Mouse (Mus musculus): ENCODE results near the gene Gm20388. TPM values are rescaled to one million over a fixed set of nuclear protein-coding genes. Genes with fewer than 3 reads are reported as not detected.

Gm20388 gene
- polyA plus RNA-seq, 1 experiment from 2014 or later = not detected

DNA sequence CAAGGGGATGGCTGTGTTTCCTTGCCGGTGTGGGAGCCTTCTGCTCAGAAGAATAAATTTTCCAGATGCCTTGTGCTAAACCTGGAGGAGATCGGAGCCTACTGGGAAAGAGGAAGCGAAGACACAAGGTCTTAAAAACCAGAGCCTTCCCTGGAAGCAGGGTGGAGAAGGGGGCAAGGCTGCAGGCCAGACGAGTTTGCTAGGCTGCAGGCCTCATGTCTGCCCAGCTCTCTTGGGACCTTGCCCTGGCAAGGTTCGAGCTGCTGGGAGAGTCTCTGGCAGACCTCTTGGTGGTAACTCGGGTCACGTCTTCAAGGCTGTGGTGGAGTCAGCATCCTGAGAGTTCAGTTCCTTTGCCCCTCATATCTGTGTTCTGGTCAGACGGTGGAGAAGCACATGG, 324.2 kb downstream of the Gm20388 start:
- Histone ChIP-seq H3K9ac (ENCODE audit: low read length) (peak overlapping the region; percentile 31; the same call in 1 of the 2 replicates), H3K4me2 (ENCODE audit: low read length) (no peak overlapping the region), H3K36me3 (ENCODE audit: control insufficient read depth, insufficient read depth, low read length) (no peaks in the 10 kb centered on the region), H3K9me3 (ENCODE audit: control insufficient read depth, low read length) (no peaks in the 10 kb centered on the region), H3K27me3 (ENCODE audit: control insufficient read depth, insufficient read depth, low read length) (peaks cover 9% of the 10 kb centered on the region), H3K27ac (replicated peaks in 1 of 2; ENCODE audit: control insufficient read depth in 1 of 2, insufficient read depth in 1 of 2, low read depth in 2 of 2, low read length in 2 of 2) (no peak overlapping the region), H3K4me3 (ENCODE audit: control insufficient read depth in 1 of 2, insufficient read depth in 1 of 2, low read depth in 1 of 2, low read length in 2 of 2) (no peak overlapping the region), H3K4me1 (ENCODE audit: control insufficient read depth in 2 of 2, insufficient read depth in 2 of 2, low read length in 2 of 2) (peaks cover 29 to 41% of the 10 kb centered on the region in 2 experiments)
- no peak for ATAC-seq (ENCODE audit: insufficient number of reproducible peaks, insufficient read depth, low FRiP score, low read depth)
- WGBS = 54% methylated on average over 8 of the region's 8 CpGs

DNA sequence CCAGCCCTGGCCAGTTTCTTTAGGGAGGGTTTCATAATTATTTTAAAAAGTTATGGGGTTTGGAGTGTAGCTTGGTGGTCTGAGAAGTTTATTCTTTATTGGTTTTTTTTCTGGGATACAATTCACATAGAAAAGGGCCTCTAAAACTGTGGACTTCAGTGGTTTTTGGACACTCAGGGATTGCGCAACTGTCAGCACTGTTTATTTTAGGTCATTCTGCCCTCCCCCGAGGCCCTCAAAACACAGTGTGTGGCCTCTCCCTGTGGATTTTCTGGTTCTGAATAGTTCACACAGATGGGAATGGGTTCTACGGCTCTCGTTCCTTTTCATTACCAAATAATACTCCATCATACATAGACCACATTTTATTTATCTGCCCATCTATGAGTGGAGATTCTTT, 332.6 kb downstream of the Gm20388 start:
- ATAC-seq (ENCODE audit: insufficient number of reproducible peaks, insufficient read depth, low FRiP score, low read depth) = no peak
- Histone ChIP-seq H3K4me2 (ENCODE audit: low read length) (no peak overlapping the region), H3K36me3 (ENCODE audit: control insufficient read depth, insufficient read depth, low read length) (no peaks in the 10 kb centered on the region), H3K27me3 (ENCODE audit: control insufficient read depth, insufficient read depth, low read length) (no peaks in the 10 kb centered on the region), H3K9me3 (ENCODE audit: control insufficient read depth, low read length) (peaks cover 7% of the 10 kb centered on the region), H3K27ac (replicated peaks in 1 of 2; ENCODE audit: control insufficient read depth in 1 of 2, insufficient read depth in 1 of 2, low read depth in 2 of 2, low read length in 2 of 2) (no peak overlapping the region), H3K4me1 (ENCODE audit: control insufficient read depth in 2 of 2, insufficient read depth in 2 of 2, low read length in 2 of 2) (no peaks in the 10 kb centered on the region), H3K4me3 (ENCODE audit: control insufficient read depth in 1 of 2, insufficient read depth in 1 of 2, low read depth in 1 of 2, low read length in 2 of 2) (no peak overlapping the region), H3K9ac (ENCODE audit: low read length) (no peak overlapping the region)
- 90% methylated on average over 4 of the region's 4 CpGs for WGBS

GRCm38 (mm10) chr8:120243916-120244451, 333.3 kb downstream of the Gm20388 start:
- ATAC-seq (ENCODE audit: insufficient number of reproducible peaks, insufficient read depth, low FRiP score, low read depth) = no peak
- no peak overlapping the region for H3K27ac ChIP-seq (replicated peaks in 1 of 2; ENCODE audit: control insufficient read depth in 1 of 2, insufficient read depth in 1 of 2, low read depth in 2 of 2, low read length in 2 of 2)
- 89% methylated on average over 5 of the region's 5 CpGs for WGBS
- H3K36me3 ChIP-seq (ENCODE audit: control insufficient read depth, insufficient read depth, low read length) = no peaks in the 10 kb centered on the region
- H3K9me3 ChIP-seq (ENCODE audit: control insufficient read depth, low read length) = peaks cover 7% of the 10 kb centered on the region
- no peaks in the 10 kb centered on the region for H3K27me3 ChIP-seq (ENCODE audit: control insufficient read depth, insufficient read depth, low read length)
- no peak overlapping the region for H3K9ac ChIP-seq (ENCODE audit: low read length)
- no peaks in the 10 kb centered on the region for H3K4me1 ChIP-seq (ENCODE audit: control insufficient read depth in 2 of 2, insufficient read depth in 2 of 2, low read length in 2 of 2)
- H3K4me2 ChIP-seq (ENCODE audit: low read length) = no peak overlapping the region
- no peak overlapping the region for H3K4me3 ChIP-seq (ENCODE audit: control insufficient read depth in 1 of 2, insufficient read depth in 1 of 2, low read depth in 1 of 2, low read length in 2 of 2)

GRCm38 (mm10) chr8:120244553-120244952, 333.9 kb downstream of the Gm20388 start:
- H3K27ac ChIP-seq (replicated peaks in 1 of 2; ENCODE audit: control insufficient read depth in 1 of 2, insufficient read depth in 1 of 2, low read depth in 2 of 2, low read length in 2 of 2) = no peak overlapping the region
- no peak for ATAC-seq (ENCODE audit: insufficient number of reproducible peaks, insufficient read depth, low FRiP score, low read depth)
- WGBS = 90% methylated on average over 10 of the region's 10 CpGs

GRCm38 (mm10) chr8:120247618-120248017, 337.0 kb downstream of the Gm20388 start:
- H3K4me1 ChIP-seq (ENCODE audit: control insufficient read depth in 2 of 2, insufficient read depth in 2 of 2, low read length in 2 of 2) = peaks cover 11% of the 10 kb centered on the region in 2 experiments; a peak in 2 of 4 replicates
- no peaks in the 10 kb centered on the region for H3K36me3 ChIP-seq (ENCODE audit: control insufficient read depth, insufficient read depth, low read length)
- H3K4me2 ChIP-seq (ENCODE audit: low read length) = no peak overlapping the region
- peaks cover 7% of the 10 kb centered on the region for H3K9me3 ChIP-seq (ENCODE audit: control insufficient read depth, low read length)
- ATAC-seq (ENCODE audit: insufficient number of reproducible peaks, insufficient read depth, low FRiP score, low read depth) = no peak
- whole genome bisulfite sequencing = 74% methylated on average over 5 of the region's 5 CpGs
- H3K27ac ChIP-seq (replicated peaks in 1 of 2; ENCODE audit: control insufficient read depth in 1 of 2, insufficient read depth in 1 of 2, low read depth in 2 of 2, low read length in 2 of 2) = no peak overlapping the region
- no peak overlapping the region for H3K4me3 ChIP-seq (ENCODE audit: control insufficient read depth in 1 of 2, insufficient read depth in 1 of 2, low read depth in 1 of 2, low read length in 2 of 2)
- H3K27me3 ChIP-seq (ENCODE audit: control insufficient read depth, insufficient read depth, low read length) = no peaks in the 10 kb centered on the region
- H3K9ac ChIP-seq (ENCODE audit: low read length) = no peak overlapping the region

More at GRCm38 (mm10) chr8:120244553-120244952, 333.9 kb downstream of the Gm20388 start:
- Histone ChIP-seq H3K4me2 (ENCODE audit: low read length) (no peak overlapping the region), H3K27me3 (ENCODE audit: control insufficient read depth, insufficient read depth, low read length) (no peaks in the 10 kb centered on the region), H3K36me3 (ENCODE audit: control insufficient read depth, insufficient read depth, low read length) (no peaks in the 10 kb centered on the region), H3K9ac (ENCODE audit: low read length) (no peak overlapping the region), H3K9me3 (ENCODE audit: control insufficient read depth, low read length) (peaks cover 7% of the 10 kb centered on the region), H3K4me1 (ENCODE audit: control insufficient read depth in 2 of 2, insufficient read depth in 2 of 2, low read length in 2 of 2) (no peaks in the 10 kb centered on the region), H3K4me3 (ENCODE audit: control insufficient read depth in 1 of 2, insufficient read depth in 1 of 2, low read depth in 1 of 2, low read length in 2 of 2) (no peak overlapping the region)

- WGBS = 72% methylated on average over 5 of the region's 7 CpGs
- peaks cover 11% of the 10 kb centered on the region in 2 experiments; a peak in 2 of 4 replicates for H3K4me1 ChIP-seq (ENCODE audit: control insufficient read depth in 2 of 2, insufficient read depth in 2 of 2, low read length in 2 of 2)
- no peak overlapping the region for H3K4me2 ChIP-seq (ENCODE audit: low read length)
- peaks cover 7% of the 10 kb centered on the region for H3K9me3 ChIP-seq (ENCODE audit: control insufficient read depth, low read length)
- H3K9ac ChIP-seq (ENCODE audit: low read length) = no peak overlapping the region
- no peak for ATAC-seq (ENCODE audit: insufficient number of reproducible peaks, insufficient read depth, low FRiP score, low read depth)
- H3K27ac ChIP-seq (replicated peaks in 1 of 2; ENCODE audit: control insufficient read depth in 1 of 2, insufficient read depth in 1 of 2, low read depth in 2 of 2, low read length in 2 of 2) = no peak overlapping the region
- no peaks in the 10 kb centered on the region for H3K36me3 ChIP-seq (ENCODE audit: control insufficient read depth, insufficient read depth, low read length)
- no peaks in the 10 kb centered on the region for H3K27me3 ChIP-seq (ENCODE audit: control insufficient read depth, insufficient read depth, low read length)
- H3K4me3 ChIP-seq (ENCODE audit: control insufficient read depth in 1 of 2, insufficient read depth in 1 of 2, low read depth in 1 of 2, low read length in 2 of 2) = no peak overlapping the region
These were observed 337.4 kb downstream of the Gm20388 start for GRCm38 (mm10) chr8:120248031-120248430.

GRCm38 (mm10) chr8:120248451-120248850, 337.8 kb downstream of the Gm20388 start:
- Histone ChIP-seq H3K9ac (ENCODE audit: low read length) (no peak overlapping the region), H3K4me1 (ENCODE audit: control insufficient read depth in 2 of 2, insufficient read depth in 2 of 2, low read length in 2 of 2) (peaks cover 11% of the 10 kb centered on the region in 2 experiments; a peak in 2 of 4 replicates), H3K36me3 (ENCODE audit: control insufficient read depth, insufficient read depth, low read length) (no peaks in the 10 kb centered on the region), H3K27me3 (ENCODE audit: control insufficient read depth, insufficient read depth, low read length) (no peaks in the 10 kb centered on the region), H3K9me3 (ENCODE audit: control insufficient read depth, low read length) (peaks cover 7% of the 10 kb centered on the region), H3K4me3 (ENCODE audit: control insufficient read depth in 1 of 2, insufficient read depth in 1 of 2, low read depth in 1 of 2, low read length in 2 of 2) (no peak overlapping the region), H3K4me2 (ENCODE audit: low read length) (no peak overlapping the region), H3K27ac (replicated peaks in 1 of 2; ENCODE audit: control insufficient read depth in 1 of 2, insufficient read depth in 1 of 2, low read depth in 2 of 2, low read length in 2 of 2) (no peak overlapping the region)
- ATAC-seq (ENCODE audit: insufficient number of reproducible peaks, insufficient read depth, low FRiP score, low read depth) = no peak
- WGBS = 92% methylated on average over 4 of the region's 4 CpGs

DNA sequence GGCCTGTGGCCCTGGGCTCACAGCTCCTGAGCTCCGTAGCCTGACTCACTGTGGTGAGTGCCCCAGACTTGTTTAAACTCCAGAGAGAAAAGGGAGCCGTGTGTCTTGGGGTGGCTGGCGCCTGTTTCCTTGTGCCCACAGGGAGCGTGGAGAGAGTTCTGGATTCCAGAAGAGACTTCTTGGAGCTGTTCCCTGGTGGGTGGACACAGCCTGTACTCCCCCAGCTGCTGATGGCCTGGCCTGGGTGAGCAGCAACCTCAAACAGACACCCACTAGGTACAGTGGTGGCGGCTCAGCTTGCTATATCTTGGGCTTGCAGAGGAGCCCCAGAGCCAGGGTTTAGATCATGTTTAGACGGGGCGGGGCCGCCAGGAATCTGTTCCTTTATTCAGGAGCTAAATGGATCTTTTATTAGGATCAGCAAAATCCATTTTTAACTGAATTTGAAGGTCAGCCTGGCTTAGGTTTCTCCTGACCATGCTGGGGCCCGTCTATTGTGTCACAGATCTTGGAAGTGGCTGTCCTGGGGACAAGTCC, 339.2 kb downstream of the Gm20388 start:
- ATAC-seq (ENCODE audit: insufficient number of reproducible peaks, insufficient read depth, low FRiP score, low read depth) = no peak

More for the DNA sequence above, 339.2 kb downstream of the Gm20388 start:
- Histone ChIP-seq H3K27me3 (ENCODE audit: control insufficient read depth, insufficient read depth, low read length) (no peaks in the 10 kb centered on the region), H3K4me3 (ENCODE audit: control insufficient read depth in 1 of 2, insufficient read depth in 1 of 2, low read depth in 1 of 2, low read length in 2 of 2) (no peak overlapping the region), H3K36me3 (ENCODE audit: control insufficient read depth, insufficient read depth, low read length) (no peaks in the 10 kb centered on the region), H3K4me1 (ENCODE audit: control insufficient read depth in 2 of 2, insufficient read depth in 2 of 2, low read length in 2 of 2) (peaks cover 11% of the 10 kb centered on the region in 2 experiments; a peak in 2 of 4 replicates), H3K27ac (replicated peaks in 1 of 2; ENCODE audit: control insufficient read depth in 1 of 2, insufficient read depth in 1 of 2, low read depth in 2 of 2, low read length in 2 of 2) (no peak overlapping the region), H3K9me3 (ENCODE audit: control insufficient read depth, low read length) (peaks cover 7% of the 10 kb centered on the region), H3K4me2 (ENCODE audit: low read length) (no peak overlapping the region), H3K9ac (ENCODE audit: low read length) (no peak overlapping the region)
- whole genome bisulfite sequencing = 85% methylated on average over 9 of the region's 9 CpGs

All from heart, embryonic 14.5 days (tissue).